Mouse (Mus musculus): ENCODE measurements around the gene Tmc8. TPM values are rescaled to one million over a fixed set of nuclear protein-coding genes. Genes with fewer than 3 reads are reported as not detected.

The Tmc8 gene
- polyA plus RNA-seq, 1 experiment = 59.6 TPM

GRCm38 (mm10) chr11:117816389-117816996 is 34.6 kb downstream of the Tmc8 start:
- Histone ChIP-seq H3K27me3 (ENCODE audit: control insufficient read depth, insufficient read depth, low read length) (no peaks in the 10 kb centered on the region), H3K4me3 (ENCODE audit: low read depth, low read length) (no peak overlapping the region), H3K27ac (ENCODE audit: insufficient read depth, low read depth, low read length) (peak overlapping the region; percentile 52), H3K36me3 (ENCODE audit: control insufficient read depth, insufficient read depth, low read length) (peaks cover 43% of the 10 kb centered on the region), H3K4me1 (ENCODE audit: control insufficient read depth, insufficient read depth, insufficient read length, low read length) (peaks cover 39% of the 10 kb centered on the region)
- 62% methylated on average over 13 of the region's 13 CpGs for WGBS
- TF ChIP-seq POLR2A (IDR thresholded peaks at IDR 0.05; ENCODE audit: low read depth, low read length) (0 out of 2 replicates have a peak, but pooled peaks have one; percentile 19), CTCF (IDR thresholded peaks at IDR 0.05; ENCODE audit: extremely low read depth, insufficient read length, insufficient replicate concordance, low read depth, low read length) (no peak)

- whole genome bisulfite sequencing = 62% methylated on average over 8 of the region's 8 CpGs
- H3K27ac ChIP-seq (ENCODE audit: insufficient read depth, low read depth, low read length) = no peak overlapping the region; the same call in 1 of the 2 replicates
- peaks cover 32% of the 10 kb centered on the region for H3K36me3 ChIP-seq (ENCODE audit: control insufficient read depth, insufficient read depth, low read length)
- no peaks in the 10 kb centered on the region for H3K27me3 ChIP-seq (ENCODE audit: control insufficient read depth, insufficient read depth, low read length)
- H3K4me1 ChIP-seq (ENCODE audit: control insufficient read depth, insufficient read depth, insufficient read length, low read length) = peaks cover 40% of the 10 kb centered on the region
- H3K4me3 ChIP-seq (ENCODE audit: low read depth, low read length) = no peak overlapping the region
- TF ChIP-seq POLR2A (IDR thresholded peaks at IDR 0.05; ENCODE audit: low read depth, low read length) = no peak
- no peak for TF ChIP-seq CTCF (IDR thresholded peaks at IDR 0.05; ENCODE audit: extremely low read depth, insufficient read length, insufficient replicate concordance, low read depth, low read length)
Observed at GRCm38 (mm10) chr11:117819095-117819494, 37.2 kb downstream of the Tmc8 start.

- Histone ChIP-seq H3K27me3 (ENCODE audit: control insufficient read depth, insufficient read depth, low read length) (no peaks in the 10 kb centered on the region), H3K27ac (ENCODE audit: insufficient read depth, low read depth, low read length) (no peak overlapping the region), H3K4me3 (ENCODE audit: low read depth, low read length) (no peak overlapping the region), H3K36me3 (ENCODE audit: control insufficient read depth, insufficient read depth, low read length) (peaks cover 24% of the 10 kb centered on the region), H3K4me1 (ENCODE audit: control insufficient read depth, insufficient read depth, insufficient read length, low read length) (peaks cover 35% of the 10 kb centered on the region)
- TF ChIP-seq POLR2A (IDR thresholded peaks at IDR 0.05; ENCODE audit: low read depth, low read length) (no peak), CTCF (IDR thresholded peaks at IDR 0.05; ENCODE audit: extremely low read depth, insufficient read length, insufficient replicate concordance, low read depth, low read length) (no peak)
- 44% methylated on average over 7 of the region's 7 CpGs for WGBS
Observed at GRCm38 (mm10) chr11:117820173-117820572, 38.3 kb downstream of the Tmc8 start.

- no peak overlapping the region for H3K27ac ChIP-seq (ENCODE audit: insufficient read depth, low read depth, low read length)
- no peak overlapping the region for H3K4me3 ChIP-seq (ENCODE audit: low read depth, low read length)
- peaks cover 29% of the 10 kb centered on the region for H3K4me1 ChIP-seq (ENCODE audit: control insufficient read depth, insufficient read depth, insufficient read length, low read length)
- no peak for TF ChIP-seq CTCF (IDR thresholded peaks at IDR 0.05; ENCODE audit: extremely low read depth, insufficient read length, insufficient replicate concordance, low read depth, low read length)
- no peak for TF ChIP-seq POLR2A (IDR thresholded peaks at IDR 0.05; ENCODE audit: low read depth, low read length)
- peaks cover 24% of the 10 kb centered on the region for H3K36me3 ChIP-seq (ENCODE audit: control insufficient read depth, insufficient read depth, low read length)
- WGBS = 66% methylated on average over 9 of the region's 9 CpGs
- no peaks in the 10 kb centered on the region for H3K27me3 ChIP-seq (ENCODE audit: control insufficient read depth, insufficient read depth, low read length)
Observed at GRCm38 (mm10) chr11:117821868-117822267, 40.0 kb downstream of the Tmc8 start.

GRCm38 (mm10) chr11:117822728-117823241 is 40.9 kb downstream of the Tmc8 start:
- no peaks in the 10 kb centered on the region for H3K27me3 ChIP-seq (ENCODE audit: control insufficient read depth, insufficient read depth, low read length)
- WGBS = 52% methylated on average over 7 of the region's 7 CpGs
- peaks cover 34% of the 10 kb centered on the region for H3K4me1 ChIP-seq (ENCODE audit: control insufficient read depth, insufficient read depth, insufficient read length, low read length)
- peak overlapping the region; percentile 25 for H3K27ac ChIP-seq (ENCODE audit: insufficient read depth, low read depth, low read length)
- peaks cover 17% of the 10 kb centered on the region for H3K36me3 ChIP-seq (ENCODE audit: control insufficient read depth, insufficient read depth, low read length)
- no peak overlapping the region for H3K4me3 ChIP-seq (ENCODE audit: low read depth, low read length)
- TF ChIP-seq POLR2A (IDR thresholded peaks at IDR 0.05; ENCODE audit: low read depth, low read length) = no peak
- TF ChIP-seq CTCF (IDR thresholded peaks at IDR 0.05; ENCODE audit: extremely low read depth, insufficient read length, insufficient replicate concordance, low read depth, low read length) = no peak

- Histone ChIP-seq H3K27ac (ENCODE audit: insufficient read depth, low read depth, low read length) (peak overlapping the region; percentile 85; the same call in 1 of the 2 replicates), H3K27me3 (ENCODE audit: control insufficient read depth, insufficient read depth, low read length) (no peaks in the 10 kb centered on the region), H3K4me3 (ENCODE audit: low read depth, low read length) (no peak overlapping the region), H3K36me3 (ENCODE audit: control insufficient read depth, insufficient read depth, low read length) (peaks cover 12% of the 10 kb centered on the region), H3K4me1 (ENCODE audit: control insufficient read depth, insufficient read depth, insufficient read length, low read length) (peaks cover 40% of the 10 kb centered on the region)
- 67% methylated on average over 6 of the region's 6 CpGs for WGBS
- no peak for TF ChIP-seq POLR2A (IDR thresholded peaks at IDR 0.05; ENCODE audit: low read depth, low read length)
- no peak for TF ChIP-seq CTCF (IDR thresholded peaks at IDR 0.05; ENCODE audit: extremely low read depth, insufficient read length, insufficient replicate concordance, low read depth, low read length)
Observed at GRCm38 (mm10) chr11:117823411-117823810, 41.5 kb downstream of the Tmc8 start.

GRCm38 (mm10) chr11:117824060-117824969 is 42.4 kb downstream of the Tmc8 start:
- Histone ChIP-seq H3K4me1 (ENCODE audit: control insufficient read depth, insufficient read depth, insufficient read length, low read length) (peaks cover 46% of the 10 kb centered on the region), H3K4me3 (ENCODE audit: low read depth, low read length) (peak overlapping the region; percentile 49), H3K27ac (ENCODE audit: insufficient read depth, low read depth, low read length) (peak overlapping the region; percentile 85), H3K27me3 (ENCODE audit: control insufficient read depth, insufficient read depth, low read length) (no peaks in the 10 kb centered on the region), H3K36me3 (ENCODE audit: control insufficient read depth, insufficient read depth, low read length) (peaks cover 10% of the 10 kb centered on the region)
- WGBS = 2% methylated on average over 23 of the region's 23 CpGs
- no peak for TF ChIP-seq POLR2A (IDR thresholded peaks at IDR 0.05; ENCODE audit: low read depth, low read length)
- TF ChIP-seq CTCF (IDR thresholded peaks at IDR 0.05; ENCODE audit: extremely low read depth, insufficient read length, insufficient replicate concordance, low read depth, low read length) = peak; percentile 88

Measured in small intestine, adult 2 months (tissue).